Mouse (Mus musculus): ENCODE data around the gene Bcar1. TPM values are rescaled to one million over a fixed set of nuclear protein-coding genes. Genes with fewer than 3 reads are reported as not detected.

Bcar1 gene
- total and polyA plus RNA-seq, 2 experiments from 2014 or later, result 27.9 to 53.2 TPM

DNA sequence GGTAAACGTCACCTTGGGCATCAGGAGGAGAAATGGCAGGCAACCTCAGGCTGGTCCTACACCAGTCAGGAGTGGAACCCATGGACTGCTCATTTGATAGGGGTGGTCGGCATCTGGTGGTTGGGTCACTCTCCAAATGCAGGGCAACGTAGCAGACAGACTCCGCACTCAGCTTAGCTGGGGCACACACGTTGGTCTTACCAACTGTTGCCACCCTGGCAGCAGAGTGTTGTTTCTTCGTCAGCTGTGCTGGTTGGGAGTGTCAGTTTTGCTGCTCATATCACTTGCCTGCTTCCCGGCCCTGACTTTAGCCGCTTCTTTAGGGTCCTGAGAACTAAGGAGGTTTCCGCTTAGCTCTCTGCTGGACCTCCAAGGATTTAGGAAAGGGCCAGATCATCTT lies 14.0 kb upstream of the Bcar1 start:
- no peaks in the 10 kb centered on the region for H3K27me3 ChIP-seq (ENCODE audit: control insufficient read depth, insufficient read depth, low read length)
- DNase-seq (ENCODE audit: low spot score) (no peak), ATAC-seq (ENCODE audit: insufficient read depth, low read depth) (no peak)
- no peak overlapping the region for H3K27ac ChIP-seq (ENCODE audit: low read depth)
- H3K4me2 ChIP-seq (ENCODE audit: low read depth, low read length), result no peak overlapping the region
- 89% methylated on average over 9 of the region's 9 CpGs for WGBS
- no peak overlapping the region for H3K4me3 ChIP-seq (ENCODE audit: low read depth, low read length)
- TF ChIP-seq EP300 (IDR thresholded peaks at IDR 0.05; ENCODE audit: low read depth) (no peak), CTCF (IDR thresholded peaks at IDR 0.05; ENCODE audit: low read depth) (no peak)
- no peak overlapping the region for H3K9ac ChIP-seq (replicated peaks; ENCODE audit: low read depth, low read length)
- H3K36me3 ChIP-seq (replicated peaks; ENCODE audit: control insufficient read depth, insufficient read depth, low read length), result no peaks in the 10 kb centered on the region
- no peaks in the 10 kb centered on the region for H3K9me3 ChIP-seq (replicated peaks; ENCODE audit: control insufficient read depth, low read length)
- peaks cover 7% of the 10 kb centered on the region for H3K4me1 ChIP-seq (ENCODE audit: control insufficient read depth, insufficient read depth)

- Histone ChIP-seq H3K4me1 (ENCODE audit: control insufficient read depth, insufficient read depth) (peaks cover 7% of the 10 kb centered on the region), H3K36me3 (replicated peaks; ENCODE audit: control insufficient read depth, insufficient read depth, low read length) (no peaks in the 10 kb centered on the region), H3K4me3 (ENCODE audit: low read depth, low read length) (no peak overlapping the region), H3K4me2 (ENCODE audit: low read depth, low read length) (no peak overlapping the region), H3K27ac (ENCODE audit: low read depth) (no peak overlapping the region), H3K9ac (replicated peaks; ENCODE audit: low read depth, low read length) (no peak overlapping the region), H3K27me3 (ENCODE audit: control insufficient read depth, insufficient read depth, low read length) (no peaks in the 10 kb centered on the region), H3K9me3 (replicated peaks; ENCODE audit: control insufficient read depth, low read length) (no peaks in the 10 kb centered on the region)
- DNase-seq (ENCODE audit: low spot score) (no peak), ATAC-seq (ENCODE audit: insufficient read depth, low read depth) (no peak)
- WGBS, result 80% methylated on average over 6 of the region's 6 CpGs
- TF ChIP-seq CTCF (IDR thresholded peaks at IDR 0.05; ENCODE audit: low read depth) (no peak), EP300 (IDR thresholded peaks at IDR 0.05; ENCODE audit: low read depth) (no peak)
These were observed 11.1 kb upstream of the Bcar1 start for GRCm38 (mm10) chr8:111754736-111755135.

GRCm38 (mm10) chr8:111754088-111754487 lies 10.5 kb upstream of the Bcar1 start:
- no peak overlapping the region for H3K4me3 ChIP-seq (ENCODE audit: low read depth, low read length)
- H3K4me1 ChIP-seq (ENCODE audit: control insufficient read depth, insufficient read depth), result peaks cover 7% of the 10 kb centered on the region
- 0 out of 2 replicates have a peak overlapping the region, but pooled peaks have one; percentile 46 for H3K27ac ChIP-seq (ENCODE audit: low read depth)
- no peak for TF ChIP-seq EP300 (IDR thresholded peaks at IDR 0.05; ENCODE audit: low read depth)
- no peaks in the 10 kb centered on the region for H3K36me3 ChIP-seq (replicated peaks; ENCODE audit: control insufficient read depth, insufficient read depth, low read length)
- H3K4me2 ChIP-seq (ENCODE audit: low read depth, low read length), result no peak overlapping the region
- ATAC-seq (ENCODE audit: insufficient read depth, low read depth) (peak; percentile 64), DNase-seq (ENCODE audit: low spot score) (no peak)
- no peaks in the 10 kb centered on the region for H3K9me3 ChIP-seq (replicated peaks; ENCODE audit: control insufficient read depth, low read length)
- no peak overlapping the region for H3K9ac ChIP-seq (replicated peaks; ENCODE audit: low read depth, low read length)
- no peaks in the 10 kb centered on the region for H3K27me3 ChIP-seq (ENCODE audit: control insufficient read depth, insufficient read depth, low read length)
- WGBS, result 20% methylated on average over 2 of the region's 2 CpGs

- Histone ChIP-seq H3K27ac (ENCODE audit: low read depth) (no peak overlapping the region), H3K36me3 (replicated peaks; ENCODE audit: control insufficient read depth, insufficient read depth, low read length) (no peaks in the 10 kb centered on the region), H3K9ac (replicated peaks; ENCODE audit: low read depth, low read length) (no peak overlapping the region), H3K27me3 (ENCODE audit: control insufficient read depth, insufficient read depth, low read length) (no peaks in the 10 kb centered on the region), H3K4me3 (ENCODE audit: low read depth, low read length) (no peak overlapping the region), H3K4me1 (ENCODE audit: control insufficient read depth, insufficient read depth) (peaks cover 17% of the 10 kb centered on the region), H3K9me3 (replicated peaks; ENCODE audit: control insufficient read depth, low read length) (no peaks in the 10 kb centered on the region), H3K4me2 (ENCODE audit: low read depth, low read length) (no peak overlapping the region)
- ATAC-seq (ENCODE audit: insufficient read depth, low read depth), result no peak
- DNase-seq (ENCODE audit: low spot score), result no peak
- 42% methylated on average over 6 of the region's 6 CpGs for WGBS
- TF ChIP-seq EP300 (IDR thresholded peaks at IDR 0.05; ENCODE audit: low read depth) (no peak), CTCF (IDR thresholded peaks at IDR 0.05; ENCODE audit: low read depth) (no peak)
These were observed 5.2 kb upstream of the Bcar1 start for GRCm38 (mm10) chr8:111748766-111749165.

DNA sequence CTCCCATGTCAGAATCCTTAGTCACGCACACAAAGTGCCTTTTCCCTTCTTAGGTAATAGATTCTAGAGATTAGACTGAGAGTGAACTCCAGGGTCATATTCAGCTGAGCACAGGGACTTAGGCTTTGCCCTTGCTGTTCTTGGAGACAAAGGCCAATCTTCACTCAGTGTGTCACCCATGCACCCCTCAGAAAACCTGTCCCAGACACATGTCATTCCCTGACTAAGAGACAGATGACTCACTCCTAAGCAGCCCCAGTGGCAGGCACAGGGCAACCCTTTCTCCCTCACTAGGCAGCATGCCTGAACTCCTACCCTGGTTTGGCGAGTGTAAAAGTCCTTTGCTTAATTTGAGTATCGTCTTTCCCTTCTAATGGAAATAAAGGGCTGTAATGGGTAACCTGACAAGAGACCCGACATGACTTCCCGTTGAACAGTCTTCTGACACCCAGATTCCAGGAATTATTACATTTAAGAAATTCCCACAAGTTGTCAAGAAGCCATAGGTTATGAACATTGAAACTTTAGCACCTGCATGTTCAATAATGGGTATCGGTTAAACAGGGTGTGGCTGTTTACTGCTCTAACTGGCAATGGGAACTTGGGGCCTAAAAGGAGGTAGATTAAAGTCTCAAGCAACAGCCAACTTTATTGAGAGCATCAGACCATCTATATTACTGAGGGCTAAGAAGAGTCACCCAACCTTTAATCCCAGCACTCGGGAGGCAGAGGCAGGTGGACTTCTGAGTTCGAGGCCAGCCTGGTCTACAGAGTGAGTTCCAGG lies 4.4 kb upstream of the Bcar1 start:
- H3K27me3 ChIP-seq (ENCODE audit: control insufficient read depth, insufficient read depth, low read length), result no peaks in the 10 kb centered on the region
- no peaks in the 10 kb centered on the region for H3K9me3 ChIP-seq (replicated peaks; ENCODE audit: control insufficient read depth, low read length)
- no peak overlapping the region for H3K27ac ChIP-seq (ENCODE audit: low read depth)
- WGBS, result 73% methylated on average over 8 of the region's 8 CpGs
- H3K4me2 ChIP-seq (ENCODE audit: low read depth, low read length), result no peak overlapping the region
- no peak for DNase-seq (ENCODE audit: low spot score)
- no peak for ATAC-seq (ENCODE audit: insufficient read depth, low read depth)
- H3K4me3 ChIP-seq (ENCODE audit: low read depth, low read length), result no peak overlapping the region
- no peak overlapping the region for H3K9ac ChIP-seq (replicated peaks; ENCODE audit: low read depth, low read length)
- TF ChIP-seq EP300 (IDR thresholded peaks at IDR 0.05; ENCODE audit: low read depth) (no peak), CTCF (IDR thresholded peaks at IDR 0.05; ENCODE audit: low read depth) (no peak)
- no peaks in the 10 kb centered on the region for H3K36me3 ChIP-seq (replicated peaks; ENCODE audit: control insufficient read depth, insufficient read depth, low read length)
- H3K4me1 ChIP-seq (ENCODE audit: control insufficient read depth, insufficient read depth), result peaks cover 16% of the 10 kb centered on the region
